Mouse (Mus musculus) heart, adult 2 months (tissue): ENCODE measurements at regions not wholly inside any gene's neighbourhood (a gene's known extent, or its start where the extent isn't known, plus 50 kb on each side); places are given as distances from the start of the nearest gene placed in this dataset.

Source experiments
- DNase-seq, 2 experiments: peaks; one replicate each; pipeline ENCODE4 v3.0.0; 2021
- H3K27ac ChIP-seq: fragments of 200-600 bp; 2 replicates; pipeline ENCODE4 v1.8.1; 2022
- H3K27me3 ChIP-seq: fragments of 200-500 bp; 2 replicates; pipeline ENCODE4 v1.6.1; 2012; ENCODE audit warnings: mild to moderate bottlenecking, low read length, inconsistent platforms, mixed read lengths; ENCODE audit not compliant: control insufficient read depth, insufficient read depth
- H3K36me3 ChIP-seq: fragments of 200-500 bp; 2 replicates; pipeline ENCODE4 v1.6.1; 2012; ENCODE audit warnings: low read length, inconsistent platforms; ENCODE audit not compliant: control insufficient read depth, insufficient read depth
- H3K4me1 ChIP-seq: fragments of 200-500 bp; 2 replicates; pipeline ENCODE4 v1.6.1; 2011; ENCODE audit warnings: low read length; ENCODE audit not compliant: control insufficient read depth, insufficient read depth
- H3K4me3 ChIP-seq: fragments of 200-600 bp; 2 replicates; pipeline ENCODE4 v1.8.1; 2022
- H3K79me2 ChIP-seq: fragments of 200-500 bp; replicated peaks from 2 replicates; pipeline ENCODE4 v1.6.1; 2012; ENCODE audit warnings: mild to moderate bottlenecking, inconsistent platforms, low read length, moderate library complexity, mixed read lengths; ENCODE audit not compliant: control insufficient read depth, insufficient read depth
- H3K9ac ChIP-seq: fragments of 200-500 bp; 2 replicates; pipeline ENCODE4 v1.6.1; 2012; ENCODE audit warnings: low read depth, mild to moderate bottlenecking, control low read depth, inconsistent platforms, low read length, mixed read lengths
- CTCF ChIP-seq: fragments of 200-600 bp; IDR thresholded peaks from 2 replicates; pipeline ENCODE4 v1.8.1; 2022; ENCODE audit warnings: antibody characterized with exemption, mild to moderate bottlenecking, moderate library complexity
- EP300 ChIP-seq: fragments of 200-500 bp; IDR thresholded peaks from 2 replicates; pipeline ENCODE4 v1.6.1; 2011; ENCODE audit warnings: low read depth, low read length, control low read depth; ENCODE audit not compliant: insufficient read depth
- POLR2A ChIP-seq: fragments of 200-500 bp; IDR thresholded peaks from 2 replicates; pipeline ENCODE4 v1.6.1; 2011; ENCODE audit warnings: mild to moderate bottlenecking, low read depth, low read length, control low read depth; ENCODE audit not compliant: insufficient read depth
- WGBS: fragments of 180-500 bp; shearing (Covaris S2); methylation state at CpG from one replicate; pipeline ENCODE4 v1.1.7; 2018; 5-methylcytosine and 5-hydroxymethylcytosine counted together
- intact Hi-C: fragments of 180-260 bp; cut with DNase I; formaldehyde crosslinking; loops from one replicate; pipeline ENCODE4 v1.15.1; 2025

- Histone ChIP-seq H3K36me3 (no peaks in the 10 kb centered on the region), H3K4me1 (peaks cover 3% of the 10 kb centered on the region), H3K27me3 (no peaks in the 10 kb centered on the region), H3K4me3 (no peak overlapping the region), H3K27ac (no peak overlapping the region), H3K9ac (no peak overlapping the region), H3K79me2 (no peaks in the 10 kb centered on the region)
- intact Hi-C loops = loop anchor here (2.0 to 5.0 kb wide), 4 partner anchors 231 to 851 kb away; partner anchors contain the start of gene Tle3
- 24% methylated on average over 7 of the region's 7 CpGs for WGBS
- TF ChIP-seq POLR2A (no peak), CTCF (peak; percentile 97), EP300 (0 out of 2 replicates have a peak, but pooled peaks have one; percentile 36)
- DNase-seq = peak; percentile 66 to 75
These were observed 252.2 kb downstream of the Uaca start for GRCm38 (mm10) chr9:61046517-61046916.

GRCm38 (mm10) chr9:61047289-61047688, 252.9 kb downstream of the Uaca start:
- Histone ChIP-seq H3K36me3 (no peaks in the 10 kb centered on the region), H3K27ac (no peak overlapping the region), H3K9ac (no peak overlapping the region), H3K4me3 (no peak overlapping the region), H3K27me3 (no peaks in the 10 kb centered on the region), H3K4me1 (peaks cover 3% of the 10 kb centered on the region), H3K79me2 (no peaks in the 10 kb centered on the region)
- peak in 1 of 2 experiments; percentile 40 for DNase-seq
- 72% methylated on average over 11 of the region's 11 CpGs for whole genome bisulfite sequencing
- no peak for TF ChIP-seq CTCF
- 0 out of 2 replicates have a peak, but pooled peaks have one; percentile 26 for TF ChIP-seq EP300
- intact Hi-C loops = loop anchor here (2.0 to 5.0 kb wide), 4 partner anchors 230 to 850 kb away; partner anchors contain the start of gene Tle3

- Histone ChIP-seq H3K9ac (no peak overlapping the region), H3K27ac (no peak overlapping the region), H3K36me3 (no peaks in the 10 kb centered on the region), H3K27me3 (no peaks in the 10 kb centered on the region), H3K4me1 (peaks cover 3% of the 10 kb centered on the region), H3K79me2 (no peaks in the 10 kb centered on the region), H3K4me3 (no peak overlapping the region)
- no peak for DNase-seq
- intact Hi-C loops = loop anchor here (5.0 kb wide), 3 partner anchors 229 to 849 kb away; partner anchors contain the start of gene Tle3
- 90% methylated on average over 15 of the region's 15 CpGs for WGBS
- TF ChIP-seq EP300 (no peak), CTCF (no peak), POLR2A (no peak)
These were observed 254.2 kb downstream of the Uaca start for GRCm38 (mm10) chr9:61048576-61048975.

GRCm38 (mm10) chr9:61052621-61053020, 258.3 kb downstream of the Uaca start:
- intact Hi-C loops = loop anchor here (1.0 kb wide), 1 partner anchor 646 kb away; no protein-coding TSS in a partner anchor
- TF ChIP-seq EP300 (no peak), CTCF (no peak)
- 0 out of 2 replicates have a peak, but pooled peaks cover 1% of the 10 kb centered on the region for H3K4me1 ChIP-seq
- no peaks in the 10 kb centered on the region for H3K79me2 ChIP-seq
- no peak for DNase-seq
- H3K9ac ChIP-seq = no peak overlapping the region
- H3K27me3 ChIP-seq = no peaks in the 10 kb centered on the region
- 96% methylated on average over 12 of the region's 12 CpGs for whole genome bisulfite sequencing
- no peak overlapping the region for H3K27ac ChIP-seq
- no peaks in the 10 kb centered on the region for H3K36me3 ChIP-seq
- no peak overlapping the region for H3K4me3 ChIP-seq

- H3K27me3 ChIP-seq = no peaks in the 10 kb centered on the region
- H3K4me3 ChIP-seq = no peak overlapping the region
- intact Hi-C loops = no loop called here
These were observed 260.1 kb downstream of the Uaca start for GRCm38 (mm10) chr9:61054427-61054826.

GRCm38 (mm10) chr9:61055392-61055791, 261.1 kb downstream of the Uaca start:
- Histone ChIP-seq H3K36me3 (no peaks in the 10 kb centered on the region), H3K27me3 (no peaks in the 10 kb centered on the region), H3K4me1 (0 out of 2 replicates have a peak, but pooled peaks cover 1% of the 10 kb centered on the region), H3K79me2 (no peaks in the 10 kb centered on the region), H3K4me3 (no peak overlapping the region), H3K9ac (no peak overlapping the region), H3K27ac (no peak overlapping the region)
- no peak for TF ChIP-seq EP300
- TF ChIP-seq POLR2A = no peak
- TF ChIP-seq CTCF = no peak
- 74% methylated on average over 3 of the region's 3 CpGs for whole genome bisulfite sequencing
- intact Hi-C loops = no loop called here
- no peak for DNase-seq

More at GRCm38 (mm10) chr9:61054427-61054826, 260.1 kb downstream of the Uaca start:
- TF ChIP-seq POLR2A = no peak
- TF ChIP-seq CTCF = peak; percentile 29
- 7% methylated on average over 3 of the region's 3 CpGs for WGBS
- Histone ChIP-seq H3K27ac (no peak overlapping the region), H3K4me1 (0 out of 2 replicates have a peak, but pooled peaks cover 1% of the 10 kb centered on the region), H3K9ac (no peak overlapping the region), H3K79me2 (no peaks in the 10 kb centered on the region), H3K36me3 (no peaks in the 10 kb centered on the region)
- DNase-seq = peak; percentile 54 to 81
